Mouse (Mus musculus): ENCODE measurements around the gene Armc10.

DNA sequence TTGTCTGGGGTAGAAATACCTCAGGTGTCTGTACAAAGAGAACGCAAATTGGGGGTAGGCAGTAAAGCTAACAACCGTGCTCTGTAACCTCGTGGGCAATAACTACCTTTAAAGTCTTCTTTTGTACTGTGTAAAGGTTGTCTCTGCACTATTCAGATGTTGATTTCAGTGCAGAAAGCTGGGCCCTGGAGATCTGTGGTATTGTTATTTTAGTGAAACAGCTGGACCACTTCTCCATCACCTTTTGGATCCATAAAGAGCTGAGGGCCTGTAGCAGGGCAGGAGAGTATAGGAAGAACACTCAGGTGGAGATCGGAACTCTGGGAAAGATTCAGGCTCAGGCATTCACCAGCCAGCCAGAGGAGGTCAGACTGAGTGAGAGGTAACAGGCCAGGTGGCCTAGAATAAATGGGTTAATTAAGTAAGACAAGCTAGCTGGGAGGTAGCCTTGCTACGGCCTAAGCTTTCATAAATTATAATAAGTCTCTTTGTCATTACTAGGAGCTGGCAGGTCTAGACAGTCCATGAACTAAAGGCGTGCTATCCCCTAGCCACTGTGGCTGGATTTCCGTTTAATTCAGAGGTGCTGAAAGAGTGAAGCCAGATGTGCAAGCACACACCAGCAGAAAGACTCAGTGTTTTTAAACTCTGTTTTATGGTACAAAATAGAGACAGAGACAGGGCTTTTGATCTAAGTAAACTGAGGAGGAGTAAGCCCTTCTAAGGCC, 6.4 kb downstream of the Armc10 start:
- TF ChIP-seq CTCF (IDR thresholded peaks at IDR 0.05; ENCODE audit: borderline replicate concordance, insufficient read depth, low read length) (no peak), POLR2A (IDR thresholded peaks at IDR 0.05; ENCODE audit: low read depth, low read length) (no peak)
